In the genomic region with DNA sequence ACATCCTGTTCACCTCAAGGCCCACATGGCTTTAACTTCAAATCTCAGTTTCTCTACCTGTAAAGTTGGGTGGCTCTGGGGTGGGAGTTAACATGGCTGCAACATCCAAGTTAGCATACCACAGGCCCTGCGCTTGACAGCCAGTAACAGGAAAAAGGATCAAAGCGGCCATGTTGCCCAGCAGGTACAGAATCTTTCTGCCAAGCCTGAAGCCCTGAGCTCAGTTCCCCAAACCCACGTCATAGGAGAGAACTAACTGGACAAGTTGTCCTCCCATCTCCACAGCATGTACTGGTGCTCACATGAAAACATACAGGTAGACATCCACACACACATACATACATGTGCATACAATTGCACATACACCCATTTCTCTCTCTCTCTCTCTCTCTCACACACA, we compare ENCODE assay signal across 13 mouse cellular contexts. TPM values are rescaled to one million over a fixed set of nuclear protein-coding genes. Genes with fewer than 3 reads are reported as not detected.
DNase-seq lines count a peak whose midpoint lies in the region; ATAC-seq and TF ChIP-seq lines count a peak whose summit lies in the region.
"Had no signal": no experiment of that assay in that cellular context is flagged by ENCODE, and none has a peak within 500 bp of the region (broad histone marks: within the 10 kb centered on the region; RNA-seq: fewer than 3 reads in every experiment).

No protein-coding gene starts in this region.

- H3K9me3 ChIP-seq in lung, embryonic 14.5 days (ENCODE audit: low read depth, low read length) = no peaks in the 10 kb centered on the region
- H3K9me3 ChIP-seq in forebrain, embryonic 14.5 days (replicated peaks; ENCODE audit: control insufficient read depth, low read length) = no peaks in the 10 kb centered on the region
- no peaks in the 10 kb centered on the region; the same call in 1 of the 2 replicates for H3K9me3 ChIP-seq in limb, embryonic 11.5 days (ENCODE audit: control insufficient read depth, low read length)
- no peaks in the 10 kb centered on the region for H3K9me3 ChIP-seq in neural tube, embryonic 14.5 days (ENCODE audit: control insufficient read depth, low read length)
- H3K9me3 ChIP-seq: G1E had no signal

- peaks cover 7% of the 10 kb centered on the region; the same call in 1 of the 2 replicates for H3K36me3 ChIP-seq in lung, embryonic 14.5 days (ENCODE audit: insufficient read depth)
- H3K36me3 ChIP-seq in forebrain, embryonic 14.5 days (ENCODE audit: control insufficient read depth, insufficient read depth, low read length) = peaks cover 6% of the 10 kb centered on the region; the same call in 1 of the 2 replicates
- H3K36me3 ChIP-seq in limb, embryonic 11.5 days (ENCODE audit: control insufficient read depth, insufficient read depth, low read length) = peaks cover 2% of the 10 kb centered on the region; the same call in 1 of the 2 replicates
- H3K36me3 ChIP-seq in neural tube, embryonic 14.5 days (ENCODE audit: control insufficient read depth, insufficient read depth, low read length) = no peaks in the 10 kb centered on the region
- H3K36me3 ChIP-seq: G1E had no signal

- no peak for TF ChIP-seq CTCF in lung, embryonic 14.5 days (IDR thresholded peaks at IDR 0.05; ENCODE audit: low read depth)

- H3K27ac ChIP-seq in lung, embryonic 14.5 days (ENCODE audit: low read depth) = no peak overlapping the region
- H3K27ac ChIP-seq in forebrain, embryonic 14.5 days (ENCODE audit: low read depth, low read length) = no peak overlapping the region
- no peak overlapping the region for H3K27ac ChIP-seq in limb, embryonic 11.5 days (replicated peaks; ENCODE audit: low read depth, low read length)
- H3K27ac ChIP-seq in neural tube, embryonic 14.5 days (ENCODE audit: low read depth, low read length) = no peak overlapping the region
- H3K27ac ChIP-seq: liver, embryonic 14.5 days had no signal

- peak overlapping the region; percentile 86 for H3K9ac ChIP-seq in lung, embryonic 14.5 days
- H3K9ac ChIP-seq in forebrain, embryonic 14.5 days (ENCODE audit: low read length) = peak overlapping the region; percentile 89; the same call in 1 of the 2 replicates
- no peak overlapping the region for H3K9ac ChIP-seq in limb, embryonic 11.5 days (ENCODE audit: low read length)
- no peak overlapping the region for H3K9ac ChIP-seq in neural tube, embryonic 14.5 days (replicated peaks; ENCODE audit: low read depth, low read length)
- H3K9ac ChIP-seq: liver, embryonic 14.5 days had no signal

- no peak for DNase-seq in lung, embryonic 14.5 days
- no peak for DNase-seq in lung, postnatal 36 days
- DNase-seq in forebrain, embryonic 14.5 days (ENCODE audit: low spot score) = no peak
- no peak for DNase-seq in limb, embryonic 11.5 days (ENCODE audit: low spot score)
- no peak for DNase-seq in thymus, postnatal 10 days (ENCODE audit: low spot score in 2 of 2)
- no peak for DNase-seq in adrenal gland, adult (ENCODE audit: inconsistent age in 2 of 2, low spot score in 1 of 2)
- no peak for DNase-seq in ovary, postnatal 10 days (ENCODE audit: low spot score)
- DNase-seq: adrenal gland, postnatal 36 days; embryo, embryonic 11 days; thymus, adult 2 months had no signal

- peaks cover 11% of the 10 kb centered on the region for H3K4me1 ChIP-seq in lung, embryonic 14.5 days (ENCODE audit: insufficient read depth)
- peaks cover 15% of the 10 kb centered on the region for H3K4me1 ChIP-seq in forebrain, embryonic 14.5 days (ENCODE audit: control insufficient read depth, insufficient read depth, low read length)
- 0 out of 2 replicates have a peak, but pooled peaks cover 2% of the 10 kb centered on the region for H3K4me1 ChIP-seq in limb, embryonic 11.5 days (ENCODE audit: control insufficient read depth, insufficient read depth, low read length)
- H3K4me1 ChIP-seq in neural tube, embryonic 14.5 days (ENCODE audit: control insufficient read depth, insufficient read depth, low read length) = peaks cover 2% of the 10 kb centered on the region; the same call in 1 of the 2 replicates

- no peak for ATAC-seq in lung, embryonic 14.5 days (ENCODE audit: insufficient read depth)
- ATAC-seq in forebrain, embryonic 14.5 days = no peak
- no peak for ATAC-seq in limb, embryonic 11.5 days (ENCODE audit: insufficient number of reproducible peaks, low FRiP score, low TSS enrichment, low read depth)
- no peak for ATAC-seq in neural tube, embryonic 14.5 days (ENCODE audit: low read depth)

- peak overlapping the region; percentile 91 for H3K4me2 ChIP-seq in lung, embryonic 14.5 days
- H3K4me2 ChIP-seq in forebrain, embryonic 14.5 days (ENCODE audit: low read length) = peak overlapping the region; percentile 97
- H3K4me2 ChIP-seq in limb, embryonic 11.5 days (ENCODE audit: low read depth, severe bottlenecking) = peak overlapping the region; percentile 68
- H3K4me2 ChIP-seq in neural tube, embryonic 14.5 days (ENCODE audit: low read depth, low read length) = peak overlapping the region; percentile 95

- 66% methylated on average over 3 of the region's 3 CpGs for WGBS in lung, embryonic 14.5 days
- 76% methylated on average over 3 of the region's 3 CpGs for WGBS in forebrain, embryonic 14.5 days
- 70% methylated on average over 3 of the region's 3 CpGs for WGBS in limb, embryonic 11.5 days
- WGBS in neural tube, embryonic 14.5 days = 77% methylated on average over 3 of the region's 3 CpGs

- H3K27me3 ChIP-seq in lung, embryonic 14.5 days (ENCODE audit: insufficient read depth, low read length) = no peaks in the 10 kb centered on the region
- no peaks in the 10 kb centered on the region for H3K27me3 ChIP-seq in forebrain, embryonic 14.5 days (replicated peaks; ENCODE audit: control insufficient read depth, insufficient read depth, low read length)
- no peaks in the 10 kb centered on the region for H3K27me3 ChIP-seq in limb, embryonic 11.5 days (ENCODE audit: control insufficient read depth, insufficient read depth, low read length)
- no peaks in the 10 kb centered on the region for H3K27me3 ChIP-seq in neural tube, embryonic 14.5 days (ENCODE audit: control insufficient read depth, insufficient read depth, low read length)

- peak overlapping the region; percentile 84 for H3K4me3 ChIP-seq in lung, embryonic 14.5 days (ENCODE audit: low read depth, low read length)
- H3K4me3 ChIP-seq in forebrain, embryonic 14.5 days (ENCODE audit: low read depth, low read length) = peak overlapping the region; percentile 80
- H3K4me3 ChIP-seq in limb, embryonic 11.5 days (ENCODE audit: low read depth, low read length) = no peak overlapping the region
- H3K4me3 ChIP-seq in neural tube, embryonic 14.5 days (ENCODE audit: low read depth, low read length) = no peak overlapping the region

RNA-seq across cellular contexts. Expression of a gene that starts 2.1 kb away (rescaled TPM):
- 73.1 and 74.7 TPM in 2 replicates for polyA plus RNA-seq in lung, embryonic 14.5 days (2014; fragmentation: Nextera tagmentation; extraction: Ambion mirVana)
- 28.6 and 28.7 TPM in 2 replicates for polyA plus RNA-seq in forebrain, embryonic 14.5 days (2014; fragmentation: Nextera tagmentation; extraction: Ambion mirVana)
- polyA plus RNA-seq in limb, embryonic 11.5 days (2014; fragmentation: Nextera tagmentation; extraction: Ambion mirVana) = 70.8 and 71.9 TPM in 2 replicates
- 10.0 and 16.1 TPM in 2 replicates for polyA plus RNA-seq in neural tube, embryonic 14.5 days (2014; fragmentation: Nextera tagmentation; extraction: Ambion mirVana)
- polyA plus RNA-seq: G1E had no signal

Comparison
In these comparisons a context has a peak if more than half of its experiments do, and no peak if none do; other contexts are left out.
1. H3K4me3 ChIP-seq: peak in lung, embryonic 14.5 days (single experiment) and forebrain, embryonic 14.5 days (single experiment); none in limb, embryonic 11.5 days (single experiment) and neural tube, embryonic 14.5 days (single experiment).
2. H3K9ac ChIP-seq: peak in lung, embryonic 14.5 days (single experiment) and forebrain, embryonic 14.5 days (single experiment); none in limb, embryonic 11.5 days (single experiment) and neural tube, embryonic 14.5 days (single experiment).
3. Peak in every context shown above with its lines, with median percentiles within 50 percentile points of each other: H3K4me2 ChIP-seq.